Mouse (Mus musculus) stomach, postnatal 0 days (tissue): ENCODE data around the gene Tardbp.

Experiments used
- CTCF ChIP-seq: IDR thresholded peaks from 2 replicates; pipeline ENCODE4 v1.5.1; 2016; ENCODE audit warnings: antibody characterized with exemption, low read depth, mild to moderate bottlenecking, moderate library complexity
- EP300 ChIP-seq: optimal IDR thresholded peaks from 2 replicates; pipeline ENCODE3; 2016; ENCODE audit warnings: antibody characterized with exemption

- TF ChIP-seq CTCF (no peak), EP300 (no peak)
These were observed 35.0 kb downstream of the Tardbp start for GRCm38 (mm10) chr4:148591637-148592380.
